Mouse (Mus musculus): Measurements from ENCODE around the gene Bsn.

Bsn gene

GRCm38 (mm10) chr9:108189787-108190679 is at the start of gene Bsn:
Gene Bsn (minus strand): TSS chr9:108190384.
- in situ Hi-C loops (cut with MboI, MseI), result no loop called here

DNA sequence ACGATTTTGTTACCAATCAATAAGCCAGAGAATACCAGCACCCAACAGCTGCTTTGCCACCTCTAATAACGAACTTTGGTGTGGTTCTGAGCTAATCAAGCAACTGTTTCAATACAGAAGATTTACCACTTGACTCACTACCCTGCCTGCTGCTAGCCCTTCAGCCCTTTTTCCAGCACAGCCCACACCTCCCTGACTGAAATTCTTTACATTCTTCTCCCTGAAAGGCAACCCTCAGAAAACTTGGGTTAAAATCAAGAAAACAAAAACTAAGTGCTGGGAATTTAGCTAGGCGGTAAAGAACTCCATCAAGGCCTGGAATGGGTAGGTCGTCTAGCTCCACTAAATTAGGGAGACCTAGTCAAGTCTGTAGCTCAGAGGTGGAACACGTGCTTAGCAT is 49.8 kb upstream of the Bsn start:
- in situ Hi-C loops (cut with MboI, MseI), result no loop called here

DNA sequence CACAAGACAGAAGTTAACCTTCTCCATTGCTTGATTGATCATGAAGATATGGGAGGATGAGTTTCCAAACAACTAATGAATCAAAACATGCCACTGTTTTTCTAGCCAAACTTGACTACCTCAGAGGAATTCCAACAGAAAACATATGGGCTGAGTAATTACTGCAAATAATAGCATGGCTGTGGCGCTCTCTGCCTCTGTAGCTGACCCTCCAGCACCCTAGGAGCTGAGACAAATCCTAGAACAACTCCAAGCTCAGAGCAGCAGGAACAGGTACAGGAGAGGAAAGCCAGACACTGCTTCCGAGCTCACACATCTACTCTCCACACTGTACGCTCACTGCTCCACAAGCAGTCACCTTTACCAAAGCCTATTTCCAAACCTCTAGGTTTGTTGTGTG is 48.6 kb upstream of the Bsn start:
- in situ Hi-C loops (cut with MboI, MseI), result no loop called here

DNA sequence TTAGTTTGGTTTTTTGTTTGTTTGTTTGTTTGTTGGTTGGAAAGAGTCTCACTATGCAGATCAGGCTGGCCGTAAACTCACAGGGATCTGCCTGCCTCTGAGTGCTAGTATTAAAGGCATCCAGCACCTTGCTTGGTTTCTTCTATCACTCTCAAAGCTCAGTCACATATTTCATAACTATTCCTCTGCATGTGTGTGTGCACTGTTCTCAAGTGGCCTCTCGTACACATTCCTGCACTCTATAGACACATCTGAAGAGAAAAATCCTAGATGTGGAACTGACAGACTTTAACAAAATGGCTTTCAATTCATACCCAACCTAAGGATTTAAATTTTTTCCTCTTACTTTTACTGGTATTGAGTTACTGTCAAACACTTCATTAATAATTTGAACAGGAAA is 48.2 kb upstream of the Bsn start:
- in situ Hi-C loops (cut with MboI, MseI), result no loop called here

- in situ Hi-C loops (cut with MboI, MseI), result no loop called here
Measured at GRCm38 (mm10) chr9:108234682-108235081, 44.5 kb upstream of the Bsn start.

DNA sequence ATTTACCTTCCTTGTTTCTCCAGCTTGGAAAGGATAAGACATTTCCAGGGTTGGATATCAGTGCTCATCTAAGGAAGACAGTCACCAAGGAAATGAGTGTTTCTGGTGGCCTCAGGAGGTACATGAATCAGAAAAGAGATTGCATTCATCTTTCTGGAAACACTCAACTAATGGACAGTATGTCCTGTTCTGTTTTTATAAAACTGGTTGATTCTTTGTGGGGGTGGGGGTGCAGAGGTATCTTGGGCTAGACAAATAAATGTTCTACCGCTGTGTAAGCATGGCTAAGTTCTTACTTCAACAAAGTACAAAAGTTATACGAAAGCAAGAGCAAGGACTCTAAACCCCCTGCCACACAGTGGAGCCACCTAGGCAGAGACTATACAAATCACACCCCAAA is 42.7 kb upstream of the Bsn start:
- in situ Hi-C loops (cut with MboI, MseI), result no loop called here

GRCm38 (mm10) chr9:108227911-108228649 is 37.9 kb upstream of the Bsn start:
- in situ Hi-C loops (cut with MboI, MseI), result no loop called here

DNA sequence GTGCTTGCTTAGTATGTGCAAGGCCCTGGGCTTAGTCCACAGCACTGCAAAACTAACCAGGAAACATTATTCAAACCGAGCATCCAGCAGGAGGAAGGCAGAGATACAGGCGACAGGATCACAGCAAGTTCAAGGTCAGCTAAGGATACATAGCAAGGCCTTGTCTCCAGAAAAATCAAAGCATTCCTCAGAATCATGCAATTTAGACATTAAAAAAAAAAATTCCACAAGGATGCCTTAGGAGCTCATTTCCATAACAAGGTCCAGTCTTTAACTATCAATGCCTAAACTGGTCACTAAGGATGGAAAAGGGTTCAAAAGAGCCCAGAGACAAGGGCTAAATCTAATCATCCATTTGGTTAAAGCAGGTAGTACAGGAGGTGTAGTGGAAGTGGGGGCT is 35.0 kb upstream of the Bsn start:
- in situ Hi-C loops (cut with MboI, MseI), result no loop called here

- in situ Hi-C loops (cut with MboI, MseI), result no loop called here
Measured at GRCm38 (mm10) chr9:108223633-108224032, 33.4 kb upstream of the Bsn start.

GRCm38 (mm10) chr9:108221566-108221965 is 31.4 kb upstream of the Bsn start:
- in situ Hi-C loops (cut with MboI, MseI), result no loop called here

- in situ Hi-C loops (cut with MboI, MseI), result no loop called here
Measured at GRCm38 (mm10) chr9:108220380-108220774, 30.2 kb upstream of the Bsn start.

DNA sequence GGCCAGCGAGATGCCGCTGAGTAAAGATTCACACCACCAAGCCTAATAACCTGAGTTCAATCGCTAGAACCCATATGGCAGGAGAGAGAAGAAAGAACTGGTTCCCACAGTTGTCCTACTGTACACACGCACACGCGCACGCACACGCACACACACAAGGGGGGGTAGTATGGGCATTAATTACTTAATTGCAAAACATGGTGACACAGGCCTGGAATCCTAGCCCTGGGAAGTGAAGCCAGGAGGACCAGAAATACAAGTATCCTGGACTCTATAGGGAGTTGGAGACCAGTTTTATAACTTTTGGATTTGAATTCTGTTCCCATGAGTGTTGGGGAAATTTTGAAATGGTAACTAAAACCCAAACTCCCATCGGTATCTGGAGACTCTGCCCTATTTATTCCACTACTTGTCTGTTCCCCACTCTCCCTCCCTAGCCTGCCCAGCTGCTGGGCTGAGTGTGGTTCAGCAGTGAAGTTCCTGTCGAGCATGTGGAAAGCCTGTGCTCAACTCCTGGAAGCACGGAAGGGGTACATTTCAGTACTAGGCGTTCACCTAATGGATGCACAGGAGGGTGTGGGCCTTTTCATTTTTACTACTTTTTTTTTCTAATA is 29.7 kb upstream of the Bsn start:
- in situ Hi-C loops (cut with MboI, MseI), result no loop called here

DNA sequence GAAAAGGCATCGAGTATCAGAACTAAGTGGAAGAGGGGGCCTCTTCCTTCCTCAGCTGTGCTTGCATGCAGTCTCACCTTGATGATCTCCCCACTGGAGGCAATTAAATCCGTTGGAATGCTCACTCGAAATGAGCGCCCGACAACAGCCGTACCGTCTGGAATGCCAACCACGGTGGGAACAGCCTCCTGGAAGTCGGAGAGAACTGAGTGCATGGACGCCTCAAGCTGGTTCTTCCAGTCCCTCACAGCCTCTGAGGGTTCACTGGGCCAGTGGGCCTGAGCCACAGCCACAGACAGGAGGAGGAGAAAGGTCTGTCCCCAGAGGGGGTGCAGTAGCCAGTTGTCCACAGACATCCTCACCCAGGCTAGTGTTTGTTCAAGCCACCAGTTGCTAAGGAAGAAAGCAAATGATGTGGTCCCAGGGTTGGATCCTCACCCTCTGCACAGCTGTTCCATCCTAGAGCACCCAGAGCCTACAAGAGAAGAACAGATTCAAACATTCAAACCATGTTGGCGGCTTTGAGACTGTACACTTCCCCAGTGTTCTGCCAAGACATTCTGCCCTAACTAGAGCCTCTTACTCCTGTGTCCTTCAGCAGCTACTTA is 27.9 kb upstream of the Bsn start:
- in situ Hi-C loops (cut with MboI, MseI), result no loop called here

- in situ Hi-C loops (cut with MboI, MseI), result no loop called here
Measured at GRCm38 (mm10) chr9:108217406-108217805, 27.2 kb upstream of the Bsn start.

GRCm38 (mm10) chr9:108213105-108213504 is 22.9 kb upstream of the Bsn start:
- in situ Hi-C loops (cut with MboI, MseI), result no loop called here

- in situ Hi-C loops (cut with MboI, MseI), result no loop called here
Measured at GRCm38 (mm10) chr9:108212426-108212825, 22.2 kb upstream of the Bsn start.

DNA sequence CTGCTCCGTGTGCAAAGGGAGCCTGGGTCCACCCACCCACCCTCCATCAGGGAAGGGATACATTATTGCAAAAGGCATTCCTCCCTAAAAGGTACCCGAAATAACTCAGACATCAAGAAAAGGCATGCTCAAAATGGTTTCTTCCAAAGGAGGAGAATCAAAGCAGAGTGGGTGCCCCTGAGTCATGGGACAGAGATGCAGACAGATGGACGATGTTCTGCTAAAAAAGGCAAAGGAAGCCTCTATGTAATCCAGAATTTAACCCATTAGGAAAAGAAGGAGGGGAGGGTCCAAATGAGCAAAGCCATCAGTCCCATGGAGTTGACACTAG is 15.4 kb upstream of the Bsn start:
- in situ Hi-C loops (cut with MboI, MseI), result no loop called here

DNA sequence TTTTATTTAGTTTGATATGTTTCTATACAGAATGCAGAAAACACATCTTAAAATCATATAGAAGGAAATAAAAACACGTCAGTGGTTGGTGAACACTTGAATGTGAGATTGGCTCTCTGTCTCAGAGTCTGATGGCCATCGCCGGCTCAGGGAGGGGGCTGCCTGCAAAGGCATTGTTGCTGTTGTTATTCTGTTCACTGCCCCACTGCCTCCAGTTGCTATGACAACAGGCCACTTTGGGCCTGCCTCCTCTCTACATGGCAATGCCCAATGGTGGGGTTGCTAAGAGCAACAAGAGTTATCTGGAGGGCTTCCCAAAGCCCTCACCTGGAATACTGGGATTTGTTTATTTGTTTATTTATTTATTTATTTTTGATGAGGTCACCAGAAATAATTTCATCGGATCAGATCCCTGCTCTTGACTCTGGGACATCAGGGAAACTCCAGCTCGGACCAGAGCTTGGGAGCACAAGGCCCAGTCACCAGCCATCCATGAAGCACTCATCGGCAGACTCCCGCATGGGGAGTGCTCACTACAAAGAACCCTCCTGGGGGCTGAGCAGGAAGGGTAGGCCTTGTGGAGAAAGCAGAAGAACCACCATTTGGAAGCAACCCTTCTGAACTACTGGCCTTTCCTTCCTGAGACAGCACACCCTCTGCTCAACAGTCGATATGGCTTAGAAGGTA is 14.8 kb upstream of the Bsn start:
- in situ Hi-C loops (cut with MboI, MseI), result loop anchor here (5.0 kb wide), 1 partner anchor 123 kb away; the partner anchor contains the start of genes Mst1 and Rnf123

DNA sequence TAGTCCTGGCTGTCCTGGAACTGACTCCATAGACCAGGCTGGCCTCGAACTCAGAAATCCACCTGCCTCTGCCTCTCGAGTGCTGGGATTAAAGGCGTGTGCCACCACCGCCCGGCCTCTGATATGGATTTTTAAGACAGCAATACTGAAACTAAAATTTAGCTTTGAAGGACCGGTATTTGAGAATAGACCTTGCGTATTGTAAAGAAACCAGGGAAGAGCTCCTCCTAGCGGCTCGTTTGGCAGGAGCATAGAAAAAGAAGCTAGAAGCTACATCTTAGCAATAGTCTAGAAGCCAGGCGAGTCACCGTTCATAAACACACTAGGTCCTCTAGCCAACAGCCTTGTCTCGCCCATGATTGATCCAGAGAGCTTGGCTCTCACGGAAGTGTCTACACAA is 12.8 kb upstream of the Bsn start:
- in situ Hi-C loops (cut with MboI, MseI), result loop anchor here (5.0 kb wide), 1 partner anchor 121 kb away; the partner anchor contains the start of genes Mst1 and Rnf123

- in situ Hi-C loops (cut with MboI, MseI), result loop anchor here (5.0 kb wide), 1 partner anchor 120 kb away; the partner anchor contains the start of genes Mst1 and Rnf123
Measured at GRCm38 (mm10) chr9:108202169-108202568, 12.0 kb upstream of the Bsn start.

DNA sequence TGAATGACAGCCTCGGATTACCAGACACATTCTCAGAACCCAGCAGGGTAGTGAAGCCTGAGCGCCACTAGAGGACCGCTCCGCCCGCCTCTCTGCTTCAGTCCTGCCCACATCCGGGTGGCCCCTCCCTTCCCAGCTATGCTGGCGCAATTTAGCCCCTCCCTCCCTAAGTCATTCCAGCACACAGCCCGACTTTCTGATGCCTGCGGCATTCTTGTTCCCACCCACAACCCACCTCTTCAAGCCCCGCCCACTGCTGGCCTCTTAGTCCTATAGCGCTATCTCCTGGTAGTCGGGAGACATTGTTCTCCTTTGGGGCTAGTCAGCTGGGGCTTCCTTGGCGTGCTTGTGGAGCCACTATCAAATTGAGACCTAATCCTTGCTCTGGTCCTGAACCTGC is 11.0 kb upstream of the Bsn start:
- in situ Hi-C loops (cut with MboI, MseI), result loop anchor here (5.0 kb wide), 1 partner anchor 119 kb away; the partner anchor contains the start of genes Mst1 and Rnf123
